Mouse (Mus musculus): ENCODE results near the gene H2-T24. TPM values are rescaled to one million over a fixed set of nuclear protein-coding genes. Genes with fewer than 3 reads are reported as not detected.

H2-T24 gene
- polyA plus RNA-seq, 1 experiment from 2014 or later: 0.31 TPM

- CTCF ChIA-PET: interaction anchor here (0.9 to 8.5 kb wide), 4 partner anchors 19 to 60 kb away, joined by 3 to 44 read pairs (median 8); partner anchors contain the start of genes H2-T23 and H2-T24
- in situ Hi-C loops (cut with MboI; ENCODE audit: low pct_unique_long_range_greater_than_20kb): no loop called here
- no peaks in the 10 kb centered on the region for H3K27me3 ChIP-seq
- DNase-seq (ENCODE audit: low read depth, low spot score) (no peak), ATAC-seq (no peak)
- POLR2A ChIA-PET: no interaction called here
- no peak for TF ChIP-seq CTCF (IDR thresholded peaks at IDR 0.05)
These were observed 20.0 kb downstream of the H2-T24 start for GRCm38 (mm10) chr17:36000349-36000748.

- no peak for ATAC-seq
- no peak for DNase-seq (ENCODE audit: low read depth, low spot score)
- ChIA-PET CTCF (interaction anchor here (1.1 to 8.5 kb wide), 3 partner anchors 20 to 61 kb away, joined by 4 to 44 read pairs (median 12); partner anchors contain the start of genes H2-T23 and H2-T24), POLR2A (no interaction called here)
- no peaks in the 10 kb centered on the region for H3K27me3 ChIP-seq
- in situ Hi-C loops (cut with MboI; ENCODE audit: low pct_unique_long_range_greater_than_20kb): loop anchor here (5.0 kb wide), 1 partner anchor 118 kb away; no protein-coding TSS in a partner anchor
- no peak for TF ChIP-seq CTCF (IDR thresholded peaks at IDR 0.05)
These were observed 21.0 kb downstream of the H2-T24 start for GRCm38 (mm10) chr17:35999356-35999755.

GRCm38 (mm10) chr17:35998545-35999305 is 21.6 kb downstream of the H2-T24 start:
- no peak for TF ChIP-seq CTCF (IDR thresholded peaks at IDR 0.05)
- ChIA-PET CTCF (interaction anchor here (1.1 to 8.5 kb wide), 2 partner anchors 21 to 62 kb away, joined by 4 to 44 read pairs; partner anchors contain the start of gene H2-T24), POLR2A (interaction anchor here (0.5 kb wide), 1 partner anchor 33 kb away, joined by 3 read pairs; no protein-coding TSS in a partner anchor)
- ATAC-seq: no peak
- in situ Hi-C loops (cut with MboI; ENCODE audit: low pct_unique_long_range_greater_than_20kb): loop anchor here (5.0 kb wide), 1 partner anchor 119 kb away; no protein-coding TSS in a partner anchor
- no peak for DNase-seq (ENCODE audit: low read depth, low spot score)
- no peaks in the 10 kb centered on the region for H3K27me3 ChIP-seq

GRCm38 (mm10) chr17:35997713-35998510 is 22.4 kb downstream of the H2-T24 start:
- H3K27me3 ChIP-seq: no peaks in the 10 kb centered on the region

GRCm38 (mm10) chr17:35996949-35997348 is 23.4 kb downstream of the H2-T24 start:
- in situ Hi-C loops (cut with MboI; ENCODE audit: low pct_unique_long_range_greater_than_20kb): loop anchor here (5.0 kb wide), 1 partner anchor 120 kb away; no protein-coding TSS in a partner anchor
- TF ChIP-seq CTCF (IDR thresholded peaks at IDR 0.05): peak; percentile 99
- H3K27me3 ChIP-seq: no peaks in the 10 kb centered on the region
- ChIA-PET POLR2A (interaction anchor here (0.6 to 0.7 kb wide), 2 partner anchors 18 to 30 kb away, joined by 3 read pairs; no protein-coding TSS in a partner anchor), CTCF (interaction anchor here (0.6 to 2.4 kb wide), 13 partner anchors 20 to 136 kb away, joined by 3 to 19 read pairs (median 3); partner anchors contain the start of genes Gm19684, Gm6034, H2-T22 and H2-T23)
- peak; percentile 95 for DNase-seq (ENCODE audit: low read depth, low spot score)
- ATAC-seq: peak; percentile 77

More at GRCm38 (mm10) chr17:35997713-35998510, 22.4 kb downstream of the H2-T24 start:
- POLR2A ChIA-PET: interaction anchor here (0.5 to 0.7 kb wide), 2 partner anchors 33 to 50 kb away, joined by 3 to 5 read pairs; no protein-coding TSS in a partner anchor
- no peak for TF ChIP-seq CTCF (IDR thresholded peaks at IDR 0.05)
- CTCF ChIA-PET: interaction anchor here (0.6 to 8.5 kb wide), 13 partner anchors 19 to 135 kb away, joined by 3 to 44 read pairs (median 4); partner anchors contain the start of genes Gm19684, H2-T23 and H2-T24
- ATAC-seq (no peak), DNase-seq (ENCODE audit: low read depth, low spot score) (no peak)
- in situ Hi-C loops (cut with MboI; ENCODE audit: low pct_unique_long_range_greater_than_20kb): loop anchor here (5.0 kb wide), 1 partner anchor 119 kb away; no protein-coding TSS in a partner anchor

GRCm38 (mm10) chr17:35994879-35995240 is 25.5 kb downstream of the H2-T24 start:
- CTCF ChIA-PET: interaction anchor here (1.3 to 5.4 kb wide), 10 partner anchors 8 to 194 kb away, joined by 4 to 74 read pairs (median 12); partner anchors contain the start of genes Gnl1 and Prr3
- POLR2A ChIA-PET: interaction anchor here (0.6 to 0.7 kb wide), 2 partner anchors 11 to 80 kb away, joined by 3 to 6 read pairs; no protein-coding TSS in a partner anchor
- H3K27me3 ChIP-seq: no peaks in the 10 kb centered on the region
- in situ Hi-C loops (cut with MboI; ENCODE audit: low pct_unique_long_range_greater_than_20kb): loop anchor here (5.0 kb wide), 2 partner anchors 58 to 122 kb away; no protein-coding TSS in a partner anchor
- DNase-seq (ENCODE audit: low read depth, low spot score): no peak
- no peak for TF ChIP-seq CTCF (IDR thresholded peaks at IDR 0.05)
- no peak for ATAC-seq

- CTCF ChIA-PET: interaction anchor here (0.7 to 5.4 kb wide), 27 partner anchors 9 to 195 kb away, joined by 3 to 74 read pairs (median 6); partner anchors contain the start of genes Gm6034, Gnl1, H2-T22 and H2-T24
- in situ Hi-C loops (cut with MboI; ENCODE audit: low pct_unique_long_range_greater_than_20kb): loop anchor here (5.0 kb wide), 1 partner anchor 57 kb away; no protein-coding TSS in a partner anchor
These were observed 26.0 kb downstream of the H2-T24 start for GRCm38 (mm10) chr17:35994175-35994878.

GRCm38 (mm10) chr17:35993675-35994074 is 26.7 kb downstream of the H2-T24 start:
- ATAC-seq (peak; percentile 68), DNase-seq (ENCODE audit: low read depth, low spot score) (no peak)
- ChIA-PET POLR2A (interaction anchor here (0.9 to 1.4 kb wide), 4 partner anchors 10 to 74 kb away, joined by 3 to 6 read pairs (median 4); partner anchors contain the start of genes Gnl1 and Prr3), CTCF (interaction anchor here (0.6 to 5.4 kb wide), 30 partner anchors 10 to 195 kb away, joined by 3 to 74 read pairs (median 5); partner anchors contain the start of genes Gm6034, Gnl1, H2-T22 and H2-T24)
- H3K27me3 ChIP-seq: no peaks in the 10 kb centered on the region
- in situ Hi-C loops (cut with MboI; ENCODE audit: low pct_unique_long_range_greater_than_20kb): loop anchor here (5.0 kb wide), 1 partner anchor 56 kb away; no protein-coding TSS in a partner anchor
- TF ChIP-seq CTCF (IDR thresholded peaks at IDR 0.05): peak; percentile 99

More at GRCm38 (mm10) chr17:35994175-35994878, 26.0 kb downstream of the H2-T24 start:
- no peaks in the 10 kb centered on the region for H3K27me3 ChIP-seq
- POLR2A ChIA-PET: interaction anchor here (0.7 to 1.4 kb wide), 4 partner anchors 11 to 75 kb away, joined by 3 to 6 read pairs (median 4); partner anchors contain the start of genes Gnl1 and Prr3
- DNase-seq (ENCODE audit: low read depth, low spot score): peak; percentile 54
- peak; percentile 65 for ATAC-seq
- TF ChIP-seq CTCF (IDR thresholded peaks at IDR 0.05): no peak

Measured in Patski (cell line).